Mouse (Mus musculus): ENCODE measurements around the gene Pla2g3. TPM values are rescaled to one million over a fixed set of nuclear protein-coding genes. Genes with fewer than 3 reads are reported as not detected.
A peak's percentile ranks its signal among the peaks of the same experiment; 100 is the strongest.

Gene Pla2g3
- total RNA-seq, 1 experiment from 2014 or later, result 0.15 TPM

GRCm38 (mm10) chr11:3538341-3538740 lies 50.3 kb downstream of the Pla2g3 start:
- no peak for DNase-seq

- DNase-seq, result peak; percentile 93
Observed at GRCm38 (mm10) chr11:3539111-3539825, 51.2 kb downstream of the Pla2g3 start.

GRCm38 (mm10) chr11:3539826-3540196 lies 51.7 kb downstream of the Pla2g3 start:
- no peak for DNase-seq

GRCm38 (mm10) chr11:3540451-3541085 lies 52.5 kb downstream of the Pla2g3 start, which contains the start of gene Smtn:
TSS of gene Smtn (minus strand) at chr11:3540612.
- DNase-seq, result no peak

GRCm38 (mm10) chr11:3541932-3542331 lies 53.8 kb downstream of the Pla2g3 start:
- no peak for DNase-seq

- DNase-seq, result no peak
Observed at GRCm38 (mm10) chr11:3543001-3543400, 54.9 kb downstream of the Pla2g3 start.

- no peak for DNase-seq
Observed at GRCm38 (mm10) chr11:3544409-3544808, 56.3 kb downstream of the Pla2g3 start.

- no peak for DNase-seq
Observed at GRCm38 (mm10) chr11:3545531-3546241, 57.6 kb downstream of the Pla2g3 start.

- DNase-seq, result no peak
Observed at GRCm38 (mm10) chr11:3546242-3546562, 58.1 kb downstream of the Pla2g3 start.

GRCm38 (mm10) chr11:3547047-3547446 lies 59.0 kb downstream of the Pla2g3 start:
- DNase-seq, result no peak

GRCm38 (mm10) chr11:3547969-3548368 lies 59.9 kb downstream of the Pla2g3 start:
- no peak for DNase-seq

- no peak for DNase-seq
Observed at GRCm38 (mm10) chr11:3548564-3549295, 60.6 kb downstream of the Pla2g3 start.

Other genes starting within 250 kb of the Pla2g3 start
- 93.9 and 95.9 TPM in 2 replicates for gene Drg1, start 221.9 kb upstream of the Pla2g3 start, total RNA-seq (2021)
- gene Patz1, start 199.4 kb upstream of the Pla2g3 start, total RNA-seq (2021), result 31.6 and 38.3 TPM in 2 replicates
- gene Pik3ip1, start 157.9 kb upstream of the Pla2g3 start, total RNA-seq (2021), result 11.1 and 24.2 TPM in 2 replicates
- 21.4 and 30.6 TPM in 2 replicates for gene Limk2, start 79.1 kb upstream of the Pla2g3 start, total RNA-seq (2021)
- 28.9 and 33.8 TPM in 2 replicates for gene Rnf185, start 35.9 kb upstream of the Pla2g3 start, total RNA-seq (2021)
- 0.75 and 0.82 TPM in 2 replicates for gene Inpp5j, start 16.5 kb downstream of the Pla2g3 start, total RNA-seq (2021)
- gene Selenom, start 26.4 kb downstream of the Pla2g3 start, total RNA-seq (2021), result 33.6 and 33.8 TPM in 2 replicates
- 56.2 and 69.1 TPM in 2 replicates for gene Smtn, start 52.3 kb downstream of the Pla2g3 start, total RNA-seq (2021)
- 39.2 and 53.2 TPM in 2 replicates for gene Morc2a, start 160.9 kb downstream of the Pla2g3 start, total RNA-seq (2021)

Data from adrenal gland, postnatal 14 days (tissue).